Mouse (Mus musculus): Measurements from ENCODE around the gene Ube2v1. TPM values are rescaled to one million over a fixed set of nuclear protein-coding genes. Genes with fewer than 3 reads are reported as not detected.
A peak's percentile ranks its signal among the peaks of the same experiment; 100 is the strongest.

Ube2v1 gene
- total RNA-seq, 1 experiment, result 115 TPM

- no peak overlapping the region for H3K9ac ChIP-seq (ENCODE audit: insufficient read depth, low read depth, low read length, poor library complexity, severe bottlenecking)
- H3K4me3 ChIP-seq (ENCODE audit: insufficient read depth in 1 of 2, low read depth in 1 of 2, low read length in 2 of 2, poor library complexity in 1 of 2, severe bottlenecking in 1 of 2), result no peak overlapping the region
- H3K4me1 ChIP-seq (ENCODE audit: control insufficient read depth in 2 of 2, insufficient read depth in 2 of 2, low read length in 2 of 2, poor library complexity in 1 of 2), result no peaks in the 10 kb centered on the region
- in situ Hi-C loops (cut with MboI; ENCODE audit: low sequenced_read_pairs in 2 of 2, unreplicated experiment in 2 of 2), result no loop called here
- H3K36me3 ChIP-seq (ENCODE audit: control insufficient read depth, insufficient read depth, low read length, poor library complexity, severe bottlenecking), result peaks cover 18% of the 10 kb centered on the region; the same call in 1 of the 2 replicates
- H3K27ac ChIP-seq (ENCODE audit: insufficient read depth, low read depth, low read length, poor library complexity, severe bottlenecking), result no peak overlapping the region
- no peaks in the 10 kb centered on the region for H3K9me3 ChIP-seq (ENCODE audit: control insufficient read depth, insufficient read depth, low read depth, low read length)
- no peak for DNase-seq (ENCODE audit: low read depth, low spot score)
- TF ChIP-seq MAFK (IDR thresholded peaks at IDR 0.05; ENCODE audit: insufficient read depth, low read depth, low read length), result no peak
Observed at GRCm38 (mm10) chr2:167642164-167642563, 10.3 kb upstream of the Ube2v1 start.

GRCm38 (mm10) chr2:167641337-167641736 is 9.4 kb upstream of the Ube2v1 start:
- no peak for DNase-seq (ENCODE audit: low read depth, low spot score)
- in situ Hi-C loops (cut with MboI; ENCODE audit: low sequenced_read_pairs in 2 of 2, unreplicated experiment in 2 of 2), result no loop called here
- no peak for TF ChIP-seq CHD2 (IDR thresholded peaks at IDR 0.05; ENCODE audit: low read depth, low read length)
- no peak for TF ChIP-seq ZNF384 (IDR thresholded peaks at IDR 0.05; ENCODE audit: low read depth, low read length)
- no peak for TF ChIP-seq HCFC1 (IDR thresholded peaks at IDR 0.05; ENCODE audit: borderline replicate concordance, insufficient read depth, low read length)
- TF ChIP-seq MAFK (IDR thresholded peaks at IDR 0.05; ENCODE audit: insufficient read depth, low read depth, low read length), result no peak
- TF ChIP-seq ZC3H11A (IDR thresholded peaks at IDR 0.05; ENCODE audit: borderline replicate concordance, low read depth, low read length), result no peak
- Histone ChIP-seq H3K4me1 (ENCODE audit: control insufficient read depth in 2 of 2, insufficient read depth in 2 of 2, low read length in 2 of 2, poor library complexity in 1 of 2) (no peaks in the 10 kb centered on the region), H3K36me3 (ENCODE audit: control insufficient read depth, insufficient read depth, low read length, poor library complexity, severe bottlenecking) (peaks cover 18% of the 10 kb centered on the region; the same call in 1 of the 2 replicates), H3K4me3 (ENCODE audit: insufficient read depth in 1 of 2, low read depth in 1 of 2, low read length in 2 of 2, poor library complexity in 1 of 2, severe bottlenecking in 1 of 2) (no peak overlapping the region), H3K9me3 (ENCODE audit: control insufficient read depth, insufficient read depth, low read depth, low read length) (no peaks in the 10 kb centered on the region), H3K27ac (ENCODE audit: insufficient read depth, low read depth, low read length, poor library complexity, severe bottlenecking) (no peak overlapping the region), H3K9ac (ENCODE audit: insufficient read depth, low read depth, low read length, poor library complexity, severe bottlenecking) (no peak overlapping the region)

GRCm38 (mm10) chr2:167640279-167640678 is 8.4 kb upstream of the Ube2v1 start:
- Histone ChIP-seq H3K4me1 (ENCODE audit: control insufficient read depth in 2 of 2, insufficient read depth in 2 of 2, low read length in 2 of 2, poor library complexity in 1 of 2) (no peaks in the 10 kb centered on the region), H3K36me3 (ENCODE audit: control insufficient read depth, insufficient read depth, low read length, poor library complexity, severe bottlenecking) (peaks cover 12% of the 10 kb centered on the region; the same call in 1 of the 2 replicates), H3K9ac (ENCODE audit: insufficient read depth, low read depth, low read length, poor library complexity, severe bottlenecking) (no peak overlapping the region), H3K27ac (ENCODE audit: insufficient read depth, low read depth, low read length, poor library complexity, severe bottlenecking) (no peak overlapping the region), H3K9me3 (ENCODE audit: control insufficient read depth, insufficient read depth, low read depth, low read length) (no peaks in the 10 kb centered on the region), H3K4me3 (ENCODE audit: insufficient read depth in 1 of 2, low read depth in 1 of 2, low read length in 2 of 2, poor library complexity in 1 of 2, severe bottlenecking in 1 of 2) (no peak overlapping the region)
- peak; percentile 47 for DNase-seq (ENCODE audit: low read depth, low spot score)
- TF ChIP-seq ZC3H11A (IDR thresholded peaks at IDR 0.05; ENCODE audit: borderline replicate concordance, low read depth, low read length) (no peak), MAFK (IDR thresholded peaks at IDR 0.05; ENCODE audit: insufficient read depth, low read depth, low read length) (no peak), HCFC1 (IDR thresholded peaks at IDR 0.05; ENCODE audit: borderline replicate concordance, insufficient read depth, low read length) (no peak), ZNF384 (IDR thresholded peaks at IDR 0.05; ENCODE audit: low read depth, low read length) (no peak), CHD2 (IDR thresholded peaks at IDR 0.05; ENCODE audit: low read depth, low read length) (no peak)
- in situ Hi-C loops (cut with MboI; ENCODE audit: low sequenced_read_pairs in 2 of 2, unreplicated experiment in 2 of 2), result no loop called here

GRCm38 (mm10) chr2:167634865-167635512 is 3.1 kb upstream of the Ube2v1 start:
- peaks cover 8 to 16% of the 10 kb centered on the region in 2 experiments for H3K4me1 ChIP-seq (ENCODE audit: control insufficient read depth in 2 of 2, insufficient read depth in 2 of 2, low read length in 2 of 2, poor library complexity in 1 of 2)
- H3K36me3 ChIP-seq (ENCODE audit: control insufficient read depth, insufficient read depth, low read length, poor library complexity, severe bottlenecking), result no peaks in the 10 kb centered on the region
- in situ Hi-C loops (cut with MboI; ENCODE audit: low sequenced_read_pairs in 2 of 2, unreplicated experiment in 2 of 2), result no loop called here
- H3K9me3 ChIP-seq (ENCODE audit: control insufficient read depth, insufficient read depth, low read depth, low read length), result no peaks in the 10 kb centered on the region
- TF ChIP-seq MAFK (IDR thresholded peaks at IDR 0.05; ENCODE audit: insufficient read depth, low read depth, low read length) (no peak), ZNF384 (IDR thresholded peaks at IDR 0.05; ENCODE audit: low read depth, low read length) (peak; percentile 78)
- H3K27ac ChIP-seq (ENCODE audit: insufficient read depth, low read depth, low read length, poor library complexity, severe bottlenecking), result no peak overlapping the region
- H3K9ac ChIP-seq (ENCODE audit: insufficient read depth, low read depth, low read length, poor library complexity, severe bottlenecking), result no peak overlapping the region; the same call in 1 of the 2 replicates
- no peak for DNase-seq (ENCODE audit: low read depth, low spot score)
- peak overlapping the region in 1 of 2 experiments; percentile 31; a peak in 1 of 4 replicates for H3K4me3 ChIP-seq (ENCODE audit: insufficient read depth in 1 of 2, low read depth in 1 of 2, low read length in 2 of 2, poor library complexity in 1 of 2, severe bottlenecking in 1 of 2)

GRCm38 (mm10) chr2:167634338-167634770 is 2.5 kb upstream of the Ube2v1 start:
- Histone ChIP-seq H3K4me1 (ENCODE audit: control insufficient read depth in 2 of 2, insufficient read depth in 2 of 2, low read length in 2 of 2, poor library complexity in 1 of 2) (peaks cover 8 to 16% of the 10 kb centered on the region in 2 experiments), H3K36me3 (ENCODE audit: control insufficient read depth, insufficient read depth, low read length, poor library complexity, severe bottlenecking) (no peaks in the 10 kb centered on the region), H3K27ac (ENCODE audit: insufficient read depth, low read depth, low read length, poor library complexity, severe bottlenecking) (no peak overlapping the region), H3K9me3 (ENCODE audit: control insufficient read depth, insufficient read depth, low read depth, low read length) (no peaks in the 10 kb centered on the region), H3K4me3 (ENCODE audit: insufficient read depth in 1 of 2, low read depth in 1 of 2, low read length in 2 of 2, poor library complexity in 1 of 2, severe bottlenecking in 1 of 2) (peak overlapping the region; percentile 20 to 42; a peak in 2 of 4 replicates), H3K9ac (ENCODE audit: insufficient read depth, low read depth, low read length, poor library complexity, severe bottlenecking) (peak overlapping the region; percentile 55; the same call in 1 of the 2 replicates)
- in situ Hi-C loops (cut with MboI; ENCODE audit: low sequenced_read_pairs in 2 of 2, unreplicated experiment in 2 of 2), result no loop called here
- peak; percentile 100 for DNase-seq (ENCODE audit: low read depth, low spot score)
- TF ChIP-seq MAFK (IDR thresholded peaks at IDR 0.05; ENCODE audit: insufficient read depth, low read depth, low read length) (no peak), CHD2 (IDR thresholded peaks at IDR 0.05; ENCODE audit: low read depth, low read length) (peak; percentile 96), HCFC1 (IDR thresholded peaks at IDR 0.05; ENCODE audit: borderline replicate concordance, insufficient read depth, low read length) (peak; percentile 99), ZC3H11A (IDR thresholded peaks at IDR 0.05; ENCODE audit: borderline replicate concordance, low read depth, low read length) (no peak), ZNF384 (IDR thresholded peaks at IDR 0.05; ENCODE audit: low read depth, low read length) (no peak)
